Mouse (Mus musculus): ENCODE measurements at regions not wholly inside any gene's neighbourhood (a gene's known extent, or its start where the extent isn't known, plus 50 kb on each side); places are given as distances from the start of the nearest gene placed in this dataset.

- DNase-seq (ENCODE audit: low spot score in 2 of 2) = no peak
Observed at GRCm38 (mm10) chr9:85452196-85452857, 125.2 kb upstream of the Tent5a start.

DNA sequence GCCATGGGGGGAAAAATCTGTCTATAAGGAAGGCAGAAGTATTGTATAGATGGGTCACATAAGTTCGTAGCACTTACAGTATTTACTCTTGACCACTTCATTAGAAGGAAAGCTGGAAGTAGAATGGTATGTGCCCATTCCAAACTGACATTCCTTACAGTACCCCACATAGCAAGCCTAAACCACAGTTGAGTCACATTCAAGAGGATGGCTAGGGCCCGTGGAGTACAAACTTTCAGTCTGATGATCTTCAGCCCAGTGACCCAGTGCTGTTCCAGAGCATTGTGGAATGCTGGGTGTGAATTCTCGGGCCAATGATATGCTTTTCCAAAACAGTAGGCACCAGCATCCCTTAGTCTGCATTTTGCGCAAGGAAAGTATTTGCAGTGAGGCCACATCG is 124.2 kb upstream of the Tent5a start:
- no peak for DNase-seq (ENCODE audit: low spot score in 2 of 2)

DNA sequence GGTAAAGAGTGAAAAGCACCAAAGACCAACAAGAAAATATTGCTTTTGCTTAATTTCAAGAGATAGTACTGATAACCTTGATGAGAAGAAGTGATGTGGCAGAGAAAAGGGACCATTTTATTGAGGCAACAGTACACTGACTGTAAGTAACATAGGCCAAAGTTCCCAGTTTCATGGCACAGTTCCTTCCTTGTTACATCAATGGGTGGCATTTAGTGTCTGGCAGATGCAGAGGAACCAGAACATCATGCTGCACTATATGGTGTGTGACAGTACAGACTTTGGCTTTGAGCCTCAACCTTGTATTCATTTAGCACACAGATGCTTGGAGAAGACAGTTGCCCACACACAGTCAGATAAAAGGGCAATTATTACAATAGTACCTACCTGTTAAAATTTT is 123.7 kb upstream of the Tent5a start:
- DNase-seq (ENCODE audit: low spot score in 2 of 2) = no peak

DNA sequence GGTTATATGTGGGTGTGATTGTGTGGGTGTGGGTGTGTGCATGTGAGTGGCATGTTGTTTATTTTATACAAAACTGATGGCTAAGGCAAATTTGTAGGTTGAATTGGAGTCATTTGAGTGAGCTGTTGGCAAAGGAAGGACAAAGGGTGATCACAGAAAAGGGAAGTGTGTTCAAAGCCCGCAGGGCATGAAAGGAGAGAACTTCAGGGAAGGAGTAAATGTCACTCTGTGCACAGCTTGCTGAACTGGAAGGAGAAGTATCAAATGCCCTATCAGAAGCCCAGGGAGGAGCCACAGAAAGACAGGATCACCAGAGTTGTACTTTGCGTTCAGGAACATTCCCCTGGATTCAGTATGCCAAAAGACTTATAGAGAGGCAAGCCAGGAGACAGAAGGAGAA is 122.3 kb upstream of the Tent5a start:
- no peak for DNase-seq (ENCODE audit: low spot score in 2 of 2)

DNA sequence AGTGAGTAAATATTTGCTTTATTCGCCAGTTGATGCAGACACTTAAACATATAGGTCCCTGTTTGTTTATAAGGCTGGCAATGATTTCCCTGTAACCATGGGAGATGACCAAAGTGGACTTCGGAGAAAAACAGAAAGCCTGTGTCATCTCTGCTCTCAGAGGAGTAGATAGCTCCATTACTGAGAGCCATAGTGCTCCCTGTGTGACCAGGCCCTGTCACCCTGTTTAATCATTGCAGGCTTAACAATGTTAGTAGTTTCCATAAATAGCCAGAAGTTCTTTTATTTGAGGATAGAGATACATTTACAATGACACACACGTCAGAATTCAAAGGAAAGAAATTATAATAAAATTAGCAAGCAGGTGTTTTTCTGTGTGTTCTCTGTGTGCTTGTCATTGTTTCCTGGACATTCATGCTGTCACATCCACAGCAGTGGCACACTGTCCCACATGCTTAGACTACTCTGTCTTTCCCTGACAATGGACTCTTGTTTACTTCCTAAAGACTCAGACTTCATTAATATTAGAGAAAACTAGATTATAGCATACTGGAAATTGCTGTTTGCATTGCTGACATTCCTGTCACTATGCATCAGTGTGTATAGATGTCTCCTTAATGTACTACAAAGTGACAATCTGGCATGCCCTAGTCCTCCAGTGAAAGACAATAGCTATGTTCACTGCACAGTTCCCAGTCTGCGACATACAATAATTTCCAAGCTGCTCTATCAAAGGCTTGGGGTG is 115.8 kb upstream of the Tent5a start:
- DNase-seq (ENCODE audit: low spot score in 2 of 2) = no peak

DNA sequence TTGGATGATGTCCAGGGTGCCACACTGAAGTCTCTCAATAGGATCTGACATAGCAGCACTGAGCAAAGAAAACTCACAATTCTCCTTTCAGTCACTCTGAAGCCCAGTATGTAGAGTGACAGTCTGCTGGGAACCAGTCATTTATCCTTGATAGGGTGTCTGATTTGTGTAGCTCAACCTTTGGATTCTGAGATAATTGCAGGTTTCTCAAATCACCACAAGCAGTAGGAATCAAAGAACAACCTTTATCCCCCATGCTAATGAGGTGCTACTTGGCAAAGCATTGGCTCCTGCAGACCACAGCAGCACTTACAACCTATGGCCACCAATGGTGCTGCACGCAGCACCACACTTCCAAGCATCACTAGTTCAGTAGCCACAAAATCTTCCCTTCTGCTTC is 112.5 kb upstream of the Tent5a start:
- DNase-seq (ENCODE audit: low spot score in 2 of 2) = no peak

- no peak for DNase-seq (ENCODE audit: low spot score in 2 of 2)
Observed at GRCm38 (mm10) chr9:85432220-85432619, 105.1 kb upstream of the Tent5a start.

GRCm38 (mm10) chr9:85426809-85427208 is 99.7 kb upstream of the Tent5a start:
- no peak for DNase-seq (ENCODE audit: low spot score in 2 of 2)

DNA sequence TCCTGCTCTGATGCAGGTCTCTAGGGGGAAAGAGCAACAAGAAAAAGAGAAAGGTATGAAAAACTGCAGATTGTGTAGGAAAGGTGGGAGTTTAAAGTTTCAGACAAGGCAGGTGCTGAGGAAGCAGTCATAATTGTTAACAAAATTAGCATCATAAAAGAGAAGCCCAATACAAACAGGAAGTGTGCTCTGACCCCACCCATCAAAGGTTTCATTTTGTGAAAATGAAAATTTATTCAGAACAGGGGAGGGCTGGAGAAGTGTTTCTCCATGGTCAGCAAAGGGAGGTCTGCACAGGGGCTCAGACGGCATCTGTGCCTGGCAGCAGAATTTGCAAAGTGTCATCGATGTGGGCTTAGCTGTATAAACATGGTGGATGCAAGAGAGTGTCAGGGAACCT is 96.8 kb upstream of the Tent5a start:
- DNase-seq (ENCODE audit: low spot score in 2 of 2) = no peak

DNA sequence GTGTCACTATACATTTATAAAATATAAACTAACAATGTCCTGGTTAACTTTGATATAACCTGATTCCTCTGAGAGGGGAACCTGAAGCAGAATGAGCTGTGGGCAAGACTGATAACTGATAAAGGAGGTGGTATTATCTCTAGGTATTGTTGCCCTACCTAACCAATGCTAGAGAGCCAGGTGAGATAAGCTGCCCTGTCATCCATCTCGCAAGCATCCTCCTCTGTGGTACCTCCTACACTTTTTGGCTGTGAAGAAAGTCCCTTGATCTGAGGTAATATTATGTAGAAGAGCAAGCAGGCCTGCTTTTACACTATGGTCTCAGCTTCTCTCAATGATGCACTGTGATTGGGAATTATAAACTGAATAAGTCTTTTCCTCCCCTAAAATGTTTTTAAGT is 87.2 kb upstream of the Tent5a start:
- DNase-seq (ENCODE audit: low spot score in 2 of 2) = no peak

- peak in 1 of 2 experiments; percentile 53 for DNase-seq (ENCODE audit: low spot score in 2 of 2)
Observed at GRCm38 (mm10) chr9:85413813-85414212, 86.7 kb upstream of the Tent5a start.

- DNase-seq (ENCODE audit: low spot score in 2 of 2) = peak; percentile 7 to 16
Observed at GRCm38 (mm10) chr9:85410643-85411296, 83.6 kb upstream of the Tent5a start.

DNA sequence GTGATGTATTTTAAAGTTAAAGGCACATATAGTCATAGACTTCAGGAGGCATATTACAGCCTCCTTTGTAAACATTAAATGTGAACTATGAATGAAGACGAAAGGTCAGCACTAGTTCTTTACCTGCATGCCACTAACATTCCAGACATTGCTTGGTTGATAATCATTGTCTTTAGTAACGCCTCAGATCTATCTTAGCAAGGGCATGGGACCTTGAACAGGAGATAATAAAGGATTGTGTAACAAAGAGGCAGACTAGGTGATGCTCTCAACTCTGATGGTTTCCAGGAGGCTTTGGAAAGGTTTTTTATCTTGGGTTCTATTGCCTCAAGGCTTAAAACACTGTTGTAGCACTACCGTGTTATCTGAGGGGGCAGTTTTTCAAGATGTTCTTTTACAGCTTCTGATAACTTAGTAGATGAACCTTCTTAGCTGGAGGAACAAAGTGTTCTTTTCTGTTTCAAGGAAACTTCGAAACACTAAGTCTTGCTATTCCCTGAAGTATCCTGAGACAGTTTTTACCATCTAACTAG is 82.9 kb upstream of the Tent5a start:
- no peak for DNase-seq (ENCODE audit: low spot score in 2 of 2)

DNA sequence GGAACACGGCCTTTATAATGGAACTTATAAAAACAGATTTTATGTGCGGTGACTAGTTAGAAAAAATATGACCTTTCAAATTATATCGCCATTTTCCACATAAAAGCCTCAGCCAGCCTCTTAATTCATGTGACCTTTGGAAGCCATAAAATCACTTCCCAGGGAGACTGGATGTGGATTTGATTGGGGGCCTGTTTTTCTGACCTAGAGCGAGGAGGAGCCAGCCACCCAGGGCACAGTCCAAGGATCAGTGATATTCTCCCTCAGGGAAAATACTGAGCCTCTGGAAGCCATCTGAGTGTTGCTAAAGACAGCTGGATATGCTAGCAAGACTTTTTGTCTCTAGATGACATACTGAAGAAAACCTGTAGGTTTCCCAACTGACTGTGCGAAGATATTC is 81.3 kb upstream of the Tent5a start:
- no peak for DNase-seq (ENCODE audit: low spot score in 2 of 2)

GRCm38 (mm10) chr9:85407592-85407991 is 80.4 kb upstream of the Tent5a start:
- DNase-seq (ENCODE audit: low spot score in 2 of 2) = no peak

DNA sequence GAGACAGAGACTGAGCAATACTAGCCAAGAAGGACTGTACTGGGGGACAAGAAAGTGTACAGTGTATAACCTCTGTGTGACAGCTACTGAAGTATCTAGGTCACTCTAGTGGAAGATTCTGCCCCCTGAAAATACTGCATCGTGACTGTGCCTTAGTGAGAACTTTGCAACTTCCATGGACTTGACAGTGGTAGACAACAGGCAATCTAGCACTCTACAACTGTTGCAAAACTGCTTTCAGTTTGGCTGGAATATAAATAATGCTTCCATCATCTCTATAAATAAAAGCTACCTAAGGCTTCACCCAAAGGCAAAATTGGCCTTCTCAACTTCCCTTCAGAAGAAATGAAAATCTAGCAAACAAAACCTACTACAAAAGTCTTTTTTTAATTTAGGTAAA is 74.6 kb upstream of the Tent5a start:
- no peak for DNase-seq (ENCODE audit: low spot score in 2 of 2)

DNA sequence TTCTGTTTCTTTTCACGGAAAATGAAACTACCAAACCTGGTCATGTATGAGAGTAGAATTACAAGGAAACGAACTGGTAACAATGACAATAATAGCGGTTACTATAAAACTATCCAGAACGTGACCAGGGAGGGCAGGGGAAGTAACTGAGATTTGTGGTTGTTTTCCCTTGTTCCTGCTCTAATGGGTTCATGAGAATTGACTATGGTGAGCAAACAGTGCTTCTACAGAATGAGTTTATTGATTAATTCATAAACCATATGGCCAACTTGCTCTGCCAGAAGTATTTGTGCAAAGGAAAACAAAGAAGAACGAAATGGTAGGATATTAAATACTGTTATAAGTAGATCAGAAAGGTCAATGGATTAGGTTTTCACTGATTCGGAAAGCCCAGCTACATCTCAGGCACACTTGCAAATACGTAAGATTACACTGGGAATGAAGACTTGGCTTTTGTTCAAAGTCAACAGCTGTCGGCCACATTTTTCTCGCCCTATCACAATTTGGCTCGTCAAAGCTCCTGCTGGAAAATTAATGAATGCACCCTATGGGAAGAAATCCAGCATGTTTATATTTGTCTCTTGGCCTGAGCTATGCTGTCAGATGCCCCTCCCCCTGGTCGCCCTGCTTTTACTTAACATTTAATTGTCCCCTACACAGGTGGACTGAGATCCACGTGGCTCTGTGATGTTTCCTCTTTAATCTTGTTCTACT is 73.6 kb upstream of the Tent5a start:
- no peak for DNase-seq (ENCODE audit: low spot score in 2 of 2)

DNA sequence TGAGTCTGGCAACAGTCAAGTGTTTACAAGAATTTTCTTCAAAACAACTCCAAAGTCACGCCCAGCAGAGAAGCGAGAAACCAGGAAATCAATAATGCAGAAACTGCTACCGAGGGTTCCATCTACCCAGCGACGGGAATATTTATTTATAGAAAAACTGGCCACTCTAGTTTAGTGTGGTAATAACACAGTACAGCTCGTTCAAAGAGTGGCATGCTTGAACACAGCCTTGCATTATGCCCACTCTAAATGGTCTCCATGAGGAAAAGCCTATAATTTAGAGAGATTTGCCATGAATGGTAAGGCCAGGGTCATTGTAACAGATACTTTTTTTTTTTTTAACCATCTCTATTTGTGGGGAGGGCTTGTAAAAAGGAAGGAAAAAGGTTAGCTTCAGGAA is 67.8 kb upstream of the Tent5a start:
- DNase-seq (ENCODE audit: low spot score in 2 of 2) = no peak

- no peak for DNase-seq (ENCODE audit: low spot score in 2 of 2)
Observed at GRCm38 (mm10) chr9:85391283-85391682, 64.1 kb upstream of the Tent5a start.

- no peak for DNase-seq (ENCODE audit: low spot score in 2 of 2)
Observed at GRCm38 (mm10) chr9:85388775-85389393, 61.7 kb upstream of the Tent5a start.

DNA sequence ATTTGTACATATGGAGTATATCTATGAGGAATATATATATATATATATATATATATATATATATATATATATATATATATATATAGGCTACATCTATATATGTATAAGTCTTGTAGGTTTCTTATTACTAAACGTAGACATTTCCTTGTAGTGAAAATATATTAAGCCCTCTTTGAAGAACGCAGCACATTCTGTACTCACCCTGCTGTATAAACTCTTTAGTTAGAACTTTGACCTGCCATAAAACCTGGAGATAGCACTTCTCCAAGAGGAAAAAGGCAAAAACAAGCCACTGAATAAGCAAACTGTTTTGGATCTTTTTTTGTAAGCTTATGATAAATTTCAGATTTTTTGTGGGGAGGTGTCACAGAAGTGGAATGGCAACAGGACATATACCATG is 55.3 kb upstream of the Tent5a start:
- DNase-seq (ENCODE audit: low spot score in 2 of 2) = no peak

DNA sequence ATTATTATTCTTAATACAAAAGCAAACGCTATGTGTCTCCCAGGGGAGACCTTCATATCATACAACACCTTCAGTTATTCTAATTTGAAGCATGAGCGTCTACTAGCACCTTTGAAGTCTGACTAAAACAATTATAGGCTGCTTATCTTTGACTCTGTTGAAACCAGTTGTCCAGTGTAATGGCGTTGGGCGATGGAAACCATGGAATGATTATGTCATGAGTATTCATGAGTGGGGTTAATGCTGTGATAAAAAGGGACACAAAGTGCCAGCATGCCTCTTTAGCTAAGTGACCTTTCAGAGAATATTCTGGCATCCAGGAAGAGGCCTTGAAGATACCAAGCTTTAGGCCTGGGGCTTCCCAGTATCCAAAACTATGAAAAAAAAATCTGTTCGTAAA is 53.6 kb upstream of the Tent5a start:
- no peak for DNase-seq (ENCODE audit: low spot score in 2 of 2)

All from urinary bladder, adult 18-20 months (tissue).